Mouse (Mus musculus) liver, postnatal 0 days (tissue): ENCODE measurements around the gene Mfng. TPM values are rescaled to one million over a fixed set of nuclear protein-coding genes. Genes with fewer than 3 reads are reported as not detected.

Experiments
- ATAC-seq: fragments of 200-750 bp; cut with Nextera tagmentation; 2 replicates; pipeline ENCODE4 v1.8.0; 2017; ENCODE audit warnings: mild to moderate bottlenecking, moderate library complexity
- DNase-seq: peaks from one replicate; pipeline ENCODE4 v3.0.0-alpha.2; 2016
- H3K27ac ChIP-seq: fragments of 300-500 bp; sonication (generic); 2 replicates; pipeline ENCODE4 v1.5.1; 2014; ENCODE audit warnings: antibody characterized with exemption, moderate library complexity, mild to moderate bottlenecking, low read depth
- H3K27me3 ChIP-seq: fragments of 300-500 bp; sonication (generic); 2 replicates; pipeline ENCODE4 v1.6.1; 2014; ENCODE audit warnings: low read length, control low read depth, mixed read lengths; ENCODE audit not compliant: insufficient read depth
- H3K36me3 ChIP-seq: fragments of 300-500 bp; sonication (generic); replicated peaks from 2 replicates; pipeline ENCODE4 v1.6.1; 2014; ENCODE audit warnings: mild to moderate bottlenecking, control low read depth, low read length, moderate library complexity, mixed read lengths; ENCODE audit not compliant: insufficient read depth
- H3K4me1 ChIP-seq: fragments of 300-500 bp; sonication (generic); 2 replicates; pipeline ENCODE4 v1.6.1; 2014; ENCODE audit warnings: antibody characterized with exemption, mild to moderate bottlenecking, control low read depth; ENCODE audit not compliant: insufficient read depth
- H3K4me2 ChIP-seq: fragments of 300-500 bp; sonication (generic); 2 replicates; pipeline ENCODE4 v1.6.1; 2014; ENCODE audit warnings: low read depth, mild to moderate bottlenecking, low read length, moderate library complexity, mixed read lengths
- H3K4me3 ChIP-seq: fragments of 300-500 bp; sonication (generic); 2 replicates; pipeline ENCODE4 v1.5.1; 2014; ENCODE audit warnings: low read depth, low read length
- H3K9ac ChIP-seq: fragments of 300-500 bp; sonication (generic); replicated peaks from 2 replicates; pipeline ENCODE4 v1.6.1; 2014; ENCODE audit warnings: mild to moderate bottlenecking, moderate library complexity
- H3K9me3 ChIP-seq: fragments of 300-500 bp; sonication (generic); 2 replicates; pipeline ENCODE4 v1.6.1; 2016; ENCODE audit warnings: mild to moderate bottlenecking, control low read depth, low read length, mixed read lengths
- CTCF ChIP-seq: sonication (generic); IDR thresholded peaks from 2 replicates; pipeline ENCODE4 v1.5.1; 2016; ENCODE audit warnings: antibody characterized with exemption, low read depth
- EP300 ChIP-seq: IDR thresholded peaks from 2 replicates; pipeline ENCODE4 v1.6.1; 2016; ENCODE audit warnings: antibody characterized with exemption, low read depth, mild to moderate bottlenecking
- WGBS: fragments of 180-500 bp; shearing (Covaris S2); extraction: QIAGEN DNeasy Blood & Tissue Kit; methylation state at CpG from one replicate; pipeline ENCODE4 v1.1.7; 2014; ENCODE audit not compliant: insufficient replicate concordance; 5-methylcytosine and 5-hydroxymethylcytosine counted together
- polyA plus RNA-seq: library from polyadenylated mRNA; unstranded; fragments of >200 nt; fragmentation: Nextera tagmentation; extraction: Ambion mirVana; gene quantifications from 2 replicates; pipeline ENCODE4 v1.2.1, GENCODE M21; 2015

Mfng gene
- polyA plus RNA-seq, 1 experiment from 2014 or later = 4.8 TPM

DNA sequence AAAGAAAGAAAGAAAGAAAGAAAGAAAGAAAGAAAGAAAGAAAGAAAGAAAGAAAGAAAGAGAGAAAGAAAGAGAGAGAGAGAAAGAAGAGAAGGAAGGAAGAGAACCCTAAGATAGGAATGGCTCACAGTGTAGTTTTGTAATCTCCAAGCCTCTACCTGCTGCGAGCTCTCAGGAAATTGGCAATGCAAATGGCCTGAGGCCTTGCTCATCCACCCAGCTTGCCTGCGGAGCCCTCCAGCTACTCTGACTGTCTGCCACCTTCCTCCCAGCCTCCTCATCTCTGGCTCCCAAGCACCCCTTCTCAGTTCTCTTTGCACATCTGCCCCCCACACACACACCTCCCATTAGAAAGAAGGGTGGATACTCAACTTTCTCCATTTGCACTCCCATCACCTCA lies 35.7 kb upstream of the Mfng start:
- TF ChIP-seq CTCF = no peak
- no peak for TF ChIP-seq EP300

GRCm38 (mm10) chr15:78807141-78807540 lies 33.9 kb upstream of the Mfng start:
- no peak for ATAC-seq
- H3K4me1 ChIP-seq = peaks cover 23% of the 10 kb centered on the region
- H3K4me2 ChIP-seq = no peak overlapping the region
- no peak overlapping the region for H3K9ac ChIP-seq
- no peak overlapping the region for H3K27ac ChIP-seq
- no peak for TF ChIP-seq CTCF
- no peak for TF ChIP-seq EP300
- WGBS = 65% methylated on average over 3 of the region's 3 CpGs
- no peak overlapping the region for H3K4me3 ChIP-seq
- no peaks in the 10 kb centered on the region for H3K36me3 ChIP-seq
- no peaks in the 10 kb centered on the region for H3K9me3 ChIP-seq
- no peak for DNase-seq
- H3K27me3 ChIP-seq = peaks cover 16% of the 10 kb centered on the region; the same call in 1 of the 2 replicates

More for the DNA sequence above, 35.7 kb upstream of the Mfng start:
- no peaks in the 10 kb centered on the region for H3K9me3 ChIP-seq
- no peak overlapping the region for H3K9ac ChIP-seq
- no peaks in the 10 kb centered on the region for H3K27me3 ChIP-seq
- peaks cover 13% of the 10 kb centered on the region for H3K4me1 ChIP-seq
- no peak for DNase-seq
- 57% methylated on average over 2 of the region's 2 CpGs for WGBS
- H3K36me3 ChIP-seq = no peaks in the 10 kb centered on the region
- no peak for ATAC-seq
- no peak overlapping the region for H3K27ac ChIP-seq
- no peak overlapping the region for H3K4me2 ChIP-seq
- no peak overlapping the region for H3K4me3 ChIP-seq

GRCm38 (mm10) chr15:78806614-78807013 lies 33.3 kb upstream of the Mfng start:
- no peaks in the 10 kb centered on the region for H3K9me3 ChIP-seq
- ATAC-seq (no peak), DNase-seq (no peak)
- H3K4me3 ChIP-seq = no peak overlapping the region
- H3K4me2 ChIP-seq = no peak overlapping the region
- peaks cover 21% of the 10 kb centered on the region; the same call in 1 of the 2 replicates for H3K27me3 ChIP-seq
- 44% methylated on average over 2 of the region's 2 CpGs for WGBS
- no peak for TF ChIP-seq CTCF
- TF ChIP-seq EP300 = no peak
- H3K4me1 ChIP-seq = peaks cover 23% of the 10 kb centered on the region
- H3K27ac ChIP-seq = no peak overlapping the region
- no peaks in the 10 kb centered on the region for H3K36me3 ChIP-seq
- H3K9ac ChIP-seq = no peak overlapping the region

DNA sequence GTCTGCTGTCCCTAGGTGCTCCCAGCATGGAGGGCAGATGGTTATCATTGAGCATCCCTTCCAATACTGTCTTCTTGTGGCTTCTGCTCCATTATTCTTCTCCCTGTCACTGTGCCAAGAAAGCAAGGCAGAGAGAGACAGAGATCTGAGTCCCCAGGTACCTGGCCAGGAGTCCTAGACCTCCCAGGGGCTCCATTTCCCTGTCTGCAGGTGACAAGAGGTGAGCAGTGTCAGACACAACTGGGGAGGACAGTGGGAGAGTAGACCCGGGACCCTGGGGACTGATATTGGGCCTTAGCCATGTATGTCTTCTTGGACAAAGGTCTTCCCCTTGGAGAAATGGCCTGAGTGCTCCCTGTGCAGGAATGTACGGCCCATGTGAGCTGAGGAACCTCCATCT lies 32.1 kb upstream of the Mfng start:
- ATAC-seq (no peak), DNase-seq (no peak)
- Histone ChIP-seq H3K27ac (no peak overlapping the region), H3K4me3 (no peak overlapping the region), H3K27me3 (peaks cover 24% of the 10 kb centered on the region; the same call in 1 of the 2 replicates), H3K9ac (no peak overlapping the region), H3K4me1 (peaks cover 23% of the 10 kb centered on the region), H3K9me3 (no peaks in the 10 kb centered on the region), H3K36me3 (no peaks in the 10 kb centered on the region), H3K4me2 (no peak overlapping the region)
- no peak for TF ChIP-seq EP300
- no peak for TF ChIP-seq CTCF
- 66% methylated on average over 2 of the region's 2 CpGs for WGBS

DNA sequence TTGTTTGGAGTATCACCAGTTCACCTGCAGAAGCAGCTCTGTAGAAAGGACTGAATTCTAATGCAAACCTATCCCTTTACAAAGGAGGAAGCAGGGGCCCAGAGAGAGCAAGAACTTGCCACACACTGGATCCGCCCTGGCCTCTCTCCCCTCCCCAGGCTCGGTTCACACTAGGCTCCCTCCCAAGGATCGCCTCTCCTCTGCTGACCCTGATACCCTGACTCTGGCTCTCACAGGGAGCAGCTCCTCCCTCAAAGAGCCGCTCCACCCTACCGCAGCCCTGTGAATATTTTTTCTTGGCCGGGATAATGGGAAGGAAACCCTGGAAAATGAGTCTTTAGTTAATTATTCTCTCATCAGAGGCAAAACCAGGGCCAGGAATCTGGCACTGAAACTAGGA lies 31.1 kb upstream of the Mfng start:
- Histone ChIP-seq H3K4me2 (peak overlapping the region; percentile 90; the same call in 1 of the 2 replicates), H3K36me3 (no peaks in the 10 kb centered on the region), H3K27ac (peak overlapping the region; percentile 85), H3K9ac (no peak overlapping the region), H3K27me3 (peaks cover 24% of the 10 kb centered on the region; the same call in 1 of the 2 replicates), H3K4me3 (peak overlapping the region; percentile 66), H3K4me1 (peaks cover 18% of the 10 kb centered on the region), H3K9me3 (no peaks in the 10 kb centered on the region)
- 18% methylated on average over 6 of the region's 6 CpGs for WGBS
- DNase-seq (no peak), ATAC-seq (no peak)
- TF ChIP-seq CTCF (no peak), EP300 (no peak)

DNA sequence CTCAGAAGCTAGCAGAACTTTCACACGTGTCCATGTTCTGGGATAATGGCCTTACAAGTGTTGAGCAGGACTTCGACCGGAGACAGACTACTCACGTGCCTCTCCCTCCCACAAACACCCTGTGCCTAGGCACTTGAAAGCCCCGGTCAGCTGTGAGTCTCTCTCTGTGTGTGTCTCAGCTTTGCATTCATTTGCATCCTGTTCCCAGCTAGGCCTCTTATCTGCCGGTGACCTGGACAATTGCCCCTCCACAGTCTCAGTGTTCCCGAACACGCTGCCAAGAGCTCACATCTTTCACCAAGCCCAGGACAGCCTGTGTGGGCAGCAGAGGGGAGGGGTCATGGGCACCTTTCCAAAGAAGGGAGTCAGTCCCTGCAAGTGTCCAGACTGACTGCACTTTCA lies 30.2 kb upstream of the Mfng start:
- H3K27ac ChIP-seq = peak overlapping the region; percentile 85
- peak overlapping the region; percentile 66 for H3K4me3 ChIP-seq
- H3K27me3 ChIP-seq = peaks cover 24% of the 10 kb centered on the region; the same call in 1 of the 2 replicates

More for the DNA sequence above, 30.2 kb upstream of the Mfng start:
- Histone ChIP-seq H3K4me2 (peak overlapping the region; percentile 90), H3K4me1 (peaks cover 18% of the 10 kb centered on the region), H3K9me3 (no peaks in the 10 kb centered on the region), H3K9ac (peak overlapping the region; percentile 69), H3K36me3 (0 out of 2 replicates have a peak, but pooled peaks cover under 1% of the 10 kb centered on the region)
- WGBS = 13% methylated on average over 8 of the region's 8 CpGs
- ATAC-seq (0 out of 2 replicates have a peak, but pooled peaks have one; percentile 2), DNase-seq (no peak)
- no peak for TF ChIP-seq EP300
- no peak for TF ChIP-seq CTCF
